Mouse (Mus musculus): Measurements from ENCODE around the gene Ceacam16.

GRCm38 (mm10) chr7:19842885-19843504 is 18.1 kb downstream of the Ceacam16 start:
- TF ChIP-seq CTCF (IDR thresholded peaks at IDR 0.05; ENCODE audit: extremely low read depth, insufficient read length, insufficient replicate concordance, low read depth, low read length), result no peak
- peak; percentile 55; the same call in 1 of the 2 replicates for TF ChIP-seq POLR2A (IDR thresholded peaks at IDR 0.05; ENCODE audit: low read depth, low read length)
